Mouse (Mus musculus): ENCODE data around the gene Kmt2d.

DNA sequence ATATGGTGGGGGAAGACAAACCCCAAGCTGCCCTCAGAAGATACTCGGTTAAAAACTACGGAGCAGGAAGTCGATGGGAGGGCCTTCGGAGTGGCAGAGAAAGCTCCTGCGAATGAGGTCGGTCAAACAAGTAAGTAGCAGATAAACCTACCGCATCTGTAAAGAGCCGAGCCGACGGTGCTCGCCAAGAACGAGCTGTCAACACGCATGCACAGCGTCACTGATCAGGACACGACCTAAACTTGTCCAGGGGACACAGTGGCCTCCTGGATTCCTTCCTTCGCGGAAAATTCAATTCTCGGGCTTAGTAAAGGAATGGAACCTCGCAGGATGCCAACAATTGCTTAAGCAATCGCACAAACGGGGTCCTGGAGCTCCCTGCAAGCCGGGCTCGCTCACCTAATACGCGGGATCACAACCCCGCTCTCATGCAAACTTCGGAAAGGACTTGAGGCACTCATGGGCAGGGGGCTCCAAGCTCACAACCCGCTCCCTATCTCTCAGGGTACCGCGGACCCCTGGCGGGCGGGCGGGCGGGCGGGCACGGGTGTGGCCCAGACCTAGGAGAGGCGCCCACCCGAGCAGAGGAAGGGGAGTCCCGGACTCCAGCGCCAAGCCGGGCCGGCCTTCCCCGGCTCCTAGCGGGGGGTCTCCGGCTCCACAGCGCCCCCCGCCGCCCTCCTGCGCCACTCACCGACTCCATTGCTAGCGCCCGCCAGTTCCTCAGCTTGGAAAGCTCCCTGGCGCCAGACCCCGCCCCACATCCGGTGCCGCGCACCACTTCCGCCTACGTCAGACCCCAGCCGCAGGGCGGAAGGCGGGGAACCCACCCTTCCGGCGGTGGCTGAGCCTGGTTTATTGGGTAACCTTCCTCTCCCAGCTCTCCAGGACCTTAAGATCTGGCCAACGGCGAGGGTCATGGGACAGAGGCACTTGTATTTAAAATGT, 40.0 kb downstream of the Kmt2d start, which contains the start of gene Prkag1:
- peak; percentile 69 for TF ChIP-seq CTCF (IDR thresholded peaks at IDR 0.05)
- TF ChIP-seq EP300 (IDR thresholded peaks at IDR 0.05) = peak; percentile 89
